Mouse (Mus musculus) heart, embryonic 16.5 days (tissue): ENCODE results near the gene Scaf4. TPM values are rescaled to one million over a fixed set of nuclear protein-coding genes. Genes with fewer than 3 reads are reported as not detected.
A peak's percentile ranks its signal among the peaks of the same experiment; 100 is the strongest.
"Not testable (repeated sequence)": the region's sequence is repeated elsewhere in the genome, so short reads cannot be mapped to it uniquely, and the experiment has no call there.

Experiments used
- ATAC-seq: fragments of 200-750 bp; cut with Nextera tagmentation; replicated peaks from 2 replicates; pipeline ENCODE4 v1.8.0; 2017; ENCODE audit warnings: moderate number of reproducible peaks; ENCODE audit not compliant: insufficient read depth, low FRiP score; ENCODE audit errors: extremely low read depth
- H3K27ac ChIP-seq: fragments of 300-500 bp; sonication (generic); 2 replicates; pipeline ENCODE4 v1.5.1; 2014; ENCODE audit warnings: mild to moderate bottlenecking, low read length, control low read depth, moderate library complexity
- H3K27me3 ChIP-seq: fragments of 300-500 bp; sonication (generic); 2 replicates; pipeline ENCODE4 v1.6.1; 2014; ENCODE audit warnings: low read length, mixed read lengths; ENCODE audit not compliant: control insufficient read depth, insufficient read depth
- H3K36me3 ChIP-seq: fragments of 300-500 bp; sonication (generic); 2 replicates; pipeline ENCODE4 v1.6.1; 2014; ENCODE audit not compliant: control insufficient read depth, insufficient read depth
- H3K4me1 ChIP-seq: fragments of 300-500 bp; sonication (generic); 2 replicates; pipeline ENCODE4 v1.6.1; 2014; ENCODE audit warnings: low read length, mixed read lengths; ENCODE audit not compliant: control insufficient read depth, insufficient read depth
- H3K4me2 ChIP-seq: fragments of 300-500 bp; sonication (generic); 2 replicates; pipeline ENCODE4 v1.6.1; 2014; ENCODE audit warnings: low read depth, mild to moderate bottlenecking, control low read depth, low read length
- H3K4me3 ChIP-seq: fragments of 300-500 bp; sonication (generic); 2 replicates; pipeline ENCODE4 v1.5.1; 2014; ENCODE audit warnings: mild to moderate bottlenecking, control low read depth, low read length
- H3K9ac ChIP-seq: fragments of 300-500 bp; sonication (generic); 2 replicates; pipeline ENCODE4 v1.6.1; 2014; ENCODE audit warnings: low read length, control low read depth
- H3K9me3 ChIP-seq: fragments of 300-500 bp; sonication (generic); replicated peaks from 2 replicates; pipeline ENCODE4 v1.6.1; 2016; ENCODE audit warnings: low read length; ENCODE audit not compliant: control insufficient read depth
- WGBS: fragments of 180-500 bp; shearing (Covaris S2); extraction: QIAGEN DNeasy Blood & Tissue Kit; methylation state at CpG from one replicate; pipeline ENCODE4 v1.1.7; 2014; 5-methylcytosine and 5-hydroxymethylcytosine counted together
- polyA plus RNA-seq: library from polyadenylated mRNA; unstranded; fragments of >200 nt; fragmentation: Nextera tagmentation; extraction: Ambion mirVana; gene quantifications from 2 replicates; pipeline ENCODE4 v1.2.1, GENCODE M21; 2015

Scaf4 gene
- polyA plus RNA-seq, 1 experiment from 2014 or later: 17.0 TPM

DNA sequence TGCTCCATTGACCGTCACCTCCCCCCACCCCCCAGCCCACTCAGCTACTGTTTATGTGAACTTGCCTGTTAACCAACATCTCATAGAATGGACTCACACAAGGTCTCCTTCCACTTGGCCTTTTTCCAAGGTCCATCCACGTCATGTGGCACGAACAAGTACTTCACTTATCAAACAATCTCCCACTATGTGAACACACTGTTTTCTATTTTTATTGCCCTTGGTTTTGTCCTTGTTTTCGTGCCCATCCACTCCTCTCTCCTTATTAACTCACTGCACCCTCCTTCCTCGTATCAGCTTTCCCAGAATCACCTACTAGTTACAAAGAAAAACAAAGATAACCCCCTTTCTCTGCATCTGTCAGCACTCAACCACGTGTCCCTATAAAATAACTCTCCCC is 49.7 kb downstream of the Scaf4 start:
- Histone ChIP-seq H3K4me3 (no peak overlapping the region), H3K9me3 (no peaks in the 10 kb centered on the region), H3K27ac (no peak overlapping the region), H3K27me3 (no peaks in the 10 kb centered on the region), H3K4me1 (peaks cover 11% of the 10 kb centered on the region), H3K4me2 (no peak overlapping the region), H3K9ac (no peak overlapping the region), H3K36me3 (peaks cover 13% of the 10 kb centered on the region)
- 26% methylated on average over 6 of the region's 6 CpGs for WGBS
- ATAC-seq: peak; percentile 15; the same call in 1 of the 2 replicates

DNA sequence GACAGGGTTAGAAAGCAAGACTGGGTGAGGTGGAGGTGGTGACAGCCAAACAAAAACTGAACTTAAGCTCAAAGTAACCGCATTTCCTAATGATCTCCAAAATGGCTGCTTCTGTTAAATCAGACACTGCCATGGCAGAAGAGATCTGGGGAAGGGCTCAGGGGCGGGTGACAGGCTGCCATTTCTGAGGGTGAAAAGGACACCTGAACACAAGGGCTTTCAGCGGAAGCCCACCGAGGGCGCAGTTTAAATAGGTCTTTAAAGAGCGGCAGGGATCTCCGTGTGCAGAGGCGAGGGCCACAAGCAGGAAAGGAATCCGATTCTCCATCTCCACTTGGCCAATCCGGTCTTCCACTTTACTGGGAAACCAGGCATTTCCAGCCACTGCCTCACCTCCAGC is 50.6 kb downstream of the Scaf4 start:
- no peak for ATAC-seq
- Histone ChIP-seq H3K4me3 (no peak overlapping the region), H3K27ac (no peak overlapping the region), H3K9me3 (no peaks in the 10 kb centered on the region), H3K36me3 (peaks cover 13% of the 10 kb centered on the region), H3K9ac (no peak overlapping the region), H3K27me3 (no peaks in the 10 kb centered on the region), H3K4me2 (no peak overlapping the region), H3K4me1 (peaks cover 11% of the 10 kb centered on the region)
- WGBS: 92% methylated on average over 10 of the region's 10 CpGs

DNA sequence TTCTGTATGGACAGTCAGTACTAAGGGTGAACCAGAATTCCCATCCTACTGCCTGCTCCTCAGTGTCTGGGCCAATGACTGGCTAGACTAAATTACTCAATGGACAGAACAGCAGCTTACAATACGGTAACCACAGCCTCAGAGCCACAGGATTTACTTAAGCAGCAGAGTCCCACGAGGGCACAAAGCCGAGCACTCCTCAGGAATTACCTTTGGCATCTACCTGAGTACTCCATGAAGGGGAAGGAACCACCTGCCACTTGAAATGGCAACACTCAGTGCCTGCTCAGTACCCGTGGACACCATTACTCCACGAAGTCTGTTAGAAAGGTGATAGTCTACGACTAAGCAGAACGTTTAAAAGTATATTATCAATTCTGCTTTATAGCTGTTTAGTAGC is 53.0 kb downstream of the Scaf4 start:
- no peak overlapping the region for H3K4me2 ChIP-seq
- peaks cover 15% of the 10 kb centered on the region for H3K36me3 ChIP-seq
- H3K4me1 ChIP-seq: peaks cover 11% of the 10 kb centered on the region
- no peak overlapping the region for H3K27ac ChIP-seq
- ATAC-seq: no peak
- no peak overlapping the region for H3K4me3 ChIP-seq
- WGBS: 83% methylated on average over 7 of the region's 7 CpGs
- H3K9me3 ChIP-seq: no peaks in the 10 kb centered on the region
- no peaks in the 10 kb centered on the region for H3K27me3 ChIP-seq
- no peak overlapping the region for H3K9ac ChIP-seq

DNA sequence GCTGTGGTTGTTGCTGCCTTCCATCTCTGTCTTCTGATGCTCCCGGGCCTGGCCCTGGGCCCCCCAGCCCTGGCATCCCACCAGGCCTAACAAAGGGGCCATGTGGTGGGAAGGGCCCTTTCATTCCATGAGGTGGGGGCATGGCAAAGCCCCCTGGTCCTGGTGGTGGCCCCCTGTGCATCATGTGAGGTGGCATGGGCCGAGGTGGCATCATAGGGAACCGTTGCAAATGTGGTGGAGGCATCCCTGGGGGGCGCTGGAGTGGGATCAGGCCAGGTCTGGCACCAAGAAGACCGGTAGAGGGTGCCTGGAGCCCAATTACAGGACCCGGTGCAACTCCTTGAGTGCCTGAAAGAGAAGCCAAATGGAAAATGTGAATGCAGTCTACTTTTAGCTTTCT is 54.4 kb downstream of the Scaf4 start:
- H3K9me3 ChIP-seq: no peaks in the 10 kb centered on the region
- H3K27me3 ChIP-seq: no peaks in the 10 kb centered on the region
- peaks cover 22% of the 10 kb centered on the region for H3K36me3 ChIP-seq
- H3K4me3 ChIP-seq: no peak overlapping the region
- no peak overlapping the region for H3K4me2 ChIP-seq
- WGBS: 84% methylated on average over 6 of the region's 6 CpGs
- no peak for ATAC-seq
- H3K4me1 ChIP-seq: peaks cover 6% of the 10 kb centered on the region
- no peak overlapping the region for H3K9ac ChIP-seq
- no peak overlapping the region for H3K27ac ChIP-seq

DNA sequence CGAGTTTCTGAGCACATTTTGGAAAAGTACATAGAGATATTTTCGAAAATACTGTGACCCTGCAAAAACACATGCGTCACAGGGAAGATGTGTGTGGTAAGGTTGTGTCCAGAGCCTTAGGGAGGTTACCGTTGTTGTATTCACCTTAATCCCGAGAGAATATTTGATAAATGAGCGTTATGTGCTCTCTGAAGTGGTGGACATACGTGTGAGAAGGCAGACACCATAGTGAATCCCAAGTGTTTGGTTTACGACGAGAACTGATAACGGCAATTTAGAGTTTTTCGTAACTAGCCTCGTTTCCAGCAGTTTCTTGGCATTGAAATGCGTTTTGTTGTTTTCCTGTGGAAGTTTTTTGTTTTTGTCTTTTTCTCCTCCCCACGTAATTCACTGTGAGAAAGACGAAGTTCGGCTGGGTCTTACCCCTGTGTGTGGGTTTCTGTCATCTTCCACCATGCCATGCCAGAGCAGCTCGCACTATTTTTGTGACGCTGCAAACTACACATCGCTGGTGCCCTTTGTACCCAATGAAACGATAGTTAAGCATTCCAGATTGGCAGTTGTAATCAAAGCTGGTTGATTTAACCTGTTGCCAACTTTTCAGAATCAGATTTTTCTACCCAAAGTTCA is 62.7 kb downstream of the Scaf4 start:
- no peak for ATAC-seq
- WGBS: 2% methylated on average over 20 of the region's 20 CpGs
- peak overlapping the region; percentile 76 for H3K4me2 ChIP-seq

DNA sequence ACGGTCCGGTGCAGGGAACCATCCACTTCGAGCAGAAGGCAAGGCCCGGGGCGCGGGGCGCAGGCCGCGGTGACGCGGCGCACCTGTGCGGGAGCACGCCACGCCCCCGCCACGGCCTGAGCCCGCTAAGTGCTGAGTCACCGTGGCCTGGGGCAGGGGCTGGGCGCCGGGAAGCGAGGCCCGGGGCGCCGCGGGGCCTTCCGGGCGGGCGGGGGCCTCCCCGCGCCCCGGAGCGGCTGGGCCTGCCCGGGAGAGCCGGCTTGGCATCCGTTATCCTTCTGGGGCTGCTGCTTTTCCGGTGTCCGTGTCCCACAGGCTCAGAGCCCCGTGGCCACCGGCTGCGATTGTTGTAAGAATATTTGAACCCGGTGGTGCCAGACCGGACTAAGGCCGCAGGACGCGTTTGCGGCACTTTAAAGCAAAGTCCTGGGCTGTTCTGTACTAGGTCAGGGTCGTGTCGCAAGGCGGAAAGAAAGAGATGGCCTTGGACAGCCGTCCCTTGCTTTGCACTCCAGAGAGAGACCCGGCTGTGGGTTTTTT is 63.3 kb downstream of the Scaf4 start:
- Histone ChIP-seq H3K27me3 (no peaks in the 10 kb centered on the region), H3K4me1 (peaks cover 18% of the 10 kb centered on the region), H3K9ac (peak overlapping the region; percentile 97), H3K9me3 (no peaks in the 10 kb centered on the region), H3K27ac (peak overlapping the region; percentile 95), H3K4me2 (peak overlapping the region; percentile 76), H3K36me3 (peaks cover 19% of the 10 kb centered on the region), H3K4me3 (peak overlapping the region; percentile 93)
- ATAC-seq: peak; percentile 69; the same call in 1 of the 2 replicates
- under 1% methylated on average over 52 of the region's 52 CpGs for WGBS

More for the DNA sequence above, 62.7 kb downstream of the Scaf4 start:
- peak overlapping the region; percentile 95 for H3K27ac ChIP-seq
- peak overlapping the region; percentile 97 for H3K9ac ChIP-seq
- H3K9me3 ChIP-seq: no peaks in the 10 kb centered on the region
- peak overlapping the region; percentile 93 for H3K4me3 ChIP-seq
- no peaks in the 10 kb centered on the region for H3K27me3 ChIP-seq
- peaks cover 22% of the 10 kb centered on the region for H3K36me3 ChIP-seq
- peaks cover 15% of the 10 kb centered on the region for H3K4me1 ChIP-seq

DNA sequence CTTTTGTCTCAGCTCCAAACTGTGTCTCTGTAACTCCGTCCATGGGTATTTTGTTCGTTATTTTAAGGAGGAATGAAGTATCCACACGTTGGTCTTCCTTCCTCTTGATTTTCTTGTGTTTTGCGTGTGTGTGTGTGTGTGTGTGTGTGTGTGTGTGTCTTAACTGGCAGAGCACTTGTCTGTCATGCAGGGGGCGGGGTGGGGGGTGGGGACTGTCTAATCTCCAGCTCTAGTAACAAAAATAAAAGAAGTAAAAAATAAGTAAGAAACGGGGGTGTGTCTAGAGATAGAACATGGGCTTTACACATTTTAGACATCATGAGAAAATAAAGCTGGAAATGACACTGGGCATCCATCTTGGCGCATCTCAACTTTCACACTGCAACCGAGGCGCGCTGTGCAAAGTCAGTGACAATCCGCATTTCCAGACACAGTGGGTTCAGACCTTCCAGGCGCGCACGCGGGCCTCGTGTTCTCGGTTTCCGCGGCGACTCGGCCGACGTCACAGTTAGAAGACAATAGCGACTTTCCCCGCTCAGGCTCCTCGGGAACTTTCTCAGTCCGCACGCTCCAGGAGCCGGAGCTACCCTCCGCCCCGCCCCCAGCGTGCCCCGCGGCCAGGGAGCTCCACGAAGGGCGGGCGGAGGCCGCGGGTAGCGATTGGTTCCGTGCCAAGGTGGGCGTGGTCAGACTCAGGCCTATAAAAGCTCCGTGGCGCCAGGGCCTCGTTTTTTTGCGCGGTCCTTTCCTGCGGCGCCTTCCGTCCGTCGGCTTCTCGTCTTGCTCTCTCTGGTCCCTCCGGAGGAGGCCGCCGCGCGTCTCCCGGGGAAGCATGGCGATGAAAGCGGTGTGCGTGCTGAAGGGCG is 64.0 kb downstream of the Scaf4 start, which contains the start of gene Sod1:
Gene Sod1, plus strand, starts transcription at position 729 of the 866 bp plus-strand sequence.
- H3K4me1 ChIP-seq: peaks cover 18% of the 10 kb centered on the region
- peak within 1 kb of the TSS; percentile 76 for H3K4me2 ChIP-seq
- peak within 1 kb of the TSS; percentile 97 for H3K9ac ChIP-seq
- WGBS: 1% methylated on average over 63 of the region's 63 CpGs
- H3K36me3 ChIP-seq: peaks cover 12% of the 10 kb centered on the region
- H3K4me3 ChIP-seq: peak within 1 kb of the TSS; percentile 93
- no peaks in the 10 kb centered on the region for H3K9me3 ChIP-seq
- no peaks in the 10 kb centered on the region for H3K27me3 ChIP-seq
- ATAC-seq: peak; percentile 95
- peak within 1 kb of the TSS; percentile 95 for H3K27ac ChIP-seq

DNA sequence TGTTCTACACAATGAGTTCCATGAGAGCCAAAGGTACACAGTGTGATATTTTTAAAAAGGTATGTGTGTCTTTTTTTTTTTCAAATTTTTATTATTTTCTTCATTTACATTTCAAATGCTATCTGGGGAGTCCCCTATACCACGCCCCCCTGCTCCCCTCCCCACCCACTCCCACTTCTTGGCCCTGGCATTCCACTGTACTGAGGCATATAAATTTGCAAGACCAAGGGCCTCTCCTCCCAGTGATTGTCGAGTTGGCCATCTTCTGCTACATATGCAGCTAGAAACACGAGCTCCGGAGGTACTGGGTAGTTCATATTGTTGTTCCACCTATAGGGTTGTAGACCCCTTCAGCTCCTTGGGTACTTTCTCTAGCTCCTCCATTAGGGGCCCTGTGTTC is 64.9 kb downstream of the Scaf4 start:
- H3K4me1 ChIP-seq: peaks cover 18% of the 10 kb centered on the region
- H3K36me3 ChIP-seq, H3K27me3 ChIP-seq, H3K9ac ChIP-seq, H3K9me3 ChIP-seq, H3K27ac ChIP-seq, H3K4me2 ChIP-seq, ATAC-seq, H3K4me3 ChIP-seq: not testable (repeated sequence)
- WGBS: 57% methylated on average over 4 of the region's 4 CpGs

DNA sequence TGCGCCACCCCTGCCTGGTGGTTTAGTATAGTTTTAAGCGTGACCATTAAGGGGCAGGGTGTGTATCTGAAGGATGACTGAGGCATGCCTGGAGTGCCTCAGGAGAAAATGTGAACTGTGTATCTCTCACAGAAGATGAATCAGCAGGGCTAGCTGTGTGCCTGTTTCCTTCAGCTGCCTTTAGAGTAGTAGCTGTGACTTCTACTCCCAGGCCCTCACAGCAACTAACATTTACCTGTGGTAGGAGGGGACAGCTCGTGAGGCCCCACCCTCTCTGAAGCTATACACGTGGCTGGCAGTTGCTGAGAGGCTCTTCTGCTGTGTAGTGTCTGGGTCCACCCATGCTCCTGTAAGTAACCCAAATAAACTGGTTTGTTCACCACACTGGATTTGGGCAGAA is 66.4 kb downstream of the Scaf4 start:
- Histone ChIP-seq H3K36me3 (no peaks in the 10 kb centered on the region), H3K27me3 (no peaks in the 10 kb centered on the region), H3K27ac (no peak overlapping the region), H3K9ac (no peak overlapping the region), H3K4me3 (no peak overlapping the region), H3K9me3 (no peaks in the 10 kb centered on the region), H3K4me1 (peaks cover 16% of the 10 kb centered on the region), H3K4me2 (no peak overlapping the region)
- ATAC-seq: no peak
- 73% methylated on average over 4 of the region's 4 CpGs for WGBS
